Mouse (Mus musculus) MEL-GATA-1-ER (cell line): ENCODE data around the gene Irak2.

ENCODE experiments used
- DNase-seq: peaks from one replicate; pipeline ENCODE4 v3.0.0-alpha.2; 2012; ENCODE audit warnings: low read depth; ENCODE audit errors: extremely low read depth

The Irak2 gene

DNA sequence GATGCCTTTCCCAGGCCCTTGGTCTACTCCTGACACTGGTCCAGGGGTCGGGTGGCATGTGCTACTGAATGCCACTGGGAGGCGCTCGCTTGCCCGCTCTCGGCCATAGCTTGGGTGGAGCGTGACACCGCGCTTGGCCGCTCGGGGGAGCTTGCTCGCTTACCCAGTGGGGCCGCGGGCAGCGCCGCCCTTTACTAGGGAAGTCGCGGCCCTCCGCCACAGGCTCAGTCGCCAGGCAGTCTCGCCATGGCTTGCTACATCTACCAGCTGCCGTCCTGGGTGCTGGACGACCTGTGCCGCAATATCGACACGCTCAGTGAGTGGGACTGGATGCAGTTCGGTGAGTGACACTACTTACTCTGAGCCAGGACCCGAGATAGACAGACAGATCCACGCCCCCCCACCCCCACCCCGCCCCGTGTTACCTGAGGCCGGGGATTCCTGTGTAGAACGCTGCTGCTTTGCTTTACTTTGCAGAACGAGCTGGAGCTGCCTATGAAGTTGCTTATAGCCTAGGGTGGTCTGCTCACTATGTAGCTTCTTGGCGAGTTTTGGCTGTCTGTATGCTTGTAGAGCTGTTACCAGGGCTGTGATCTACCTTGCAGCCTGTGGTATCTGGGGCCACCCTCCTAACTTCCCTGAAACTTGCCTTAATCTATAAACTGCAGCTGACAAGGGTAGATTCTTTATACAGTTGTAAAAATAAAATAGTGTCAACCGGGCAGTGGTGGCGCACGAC, at the start of gene Irak2:
TSS of gene Irak2 (plus strand) at position 166 of the 739 bp plus-strand sequence.
- DNase-seq, result peak; percentile 75

DNA sequence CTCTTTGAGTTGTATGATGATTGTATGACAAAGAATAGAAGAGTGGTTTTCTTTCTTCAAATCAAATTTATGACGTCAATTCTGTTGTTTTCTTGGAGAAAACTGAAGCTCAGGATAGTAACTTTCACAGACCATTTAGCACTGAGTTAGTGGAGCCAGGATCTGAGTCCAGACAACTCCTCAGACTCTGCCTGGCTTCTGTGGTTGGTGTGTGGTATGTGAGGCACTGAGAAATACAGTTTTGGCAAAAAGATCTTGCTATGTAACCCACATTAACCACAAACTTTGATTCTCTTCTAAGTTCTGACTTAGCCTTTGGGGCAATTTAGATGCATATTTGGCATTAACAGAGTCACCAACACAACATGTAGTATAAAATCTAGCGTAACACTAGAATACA, 45.6 kb upstream of the Irak2 start:
- DNase-seq, result no peak

- DNase-seq, result no peak
Observed at GRCm38 (mm10) chr6:113597945-113598344, 40.3 kb upstream of the Irak2 start.

GRCm38 (mm10) chr6:113599833-113600232, 38.4 kb upstream of the Irak2 start:
- DNase-seq, result no peak

DNA sequence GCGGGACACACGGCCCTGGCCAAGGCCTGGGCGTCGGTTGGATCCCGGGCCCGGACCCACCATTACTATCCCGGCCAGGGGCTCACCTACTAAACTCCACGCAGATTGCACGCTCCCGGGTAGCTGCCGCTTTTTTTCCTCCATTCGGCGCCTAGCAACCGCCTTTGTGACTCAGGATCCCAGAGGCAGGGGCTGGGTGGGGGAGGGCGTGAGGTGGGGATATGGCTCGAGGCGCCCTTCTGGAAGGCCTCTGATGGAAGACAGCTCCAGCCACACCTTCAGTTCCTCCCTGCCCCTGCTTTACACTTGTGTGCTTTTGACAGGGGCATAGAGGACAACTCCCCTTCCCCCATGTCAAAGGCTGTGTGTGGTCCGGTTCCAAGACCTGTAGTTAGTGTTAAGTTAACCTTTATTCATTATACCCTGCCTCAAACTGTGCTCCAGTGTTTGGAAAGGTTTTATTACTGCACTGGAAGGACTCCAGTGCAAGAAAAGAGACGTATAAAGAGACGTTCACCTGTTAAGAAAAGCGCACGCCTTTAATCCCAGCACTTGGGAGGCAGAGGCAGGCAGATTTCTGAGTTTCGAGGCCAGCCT, 37.6 kb upstream of the Irak2 start, which contains the start of gene Fancd2os:
TSS of gene Fancd2os (minus strand) at position 173 of the 597 bp plus-strand sequence.
- no peak for DNase-seq

DNA sequence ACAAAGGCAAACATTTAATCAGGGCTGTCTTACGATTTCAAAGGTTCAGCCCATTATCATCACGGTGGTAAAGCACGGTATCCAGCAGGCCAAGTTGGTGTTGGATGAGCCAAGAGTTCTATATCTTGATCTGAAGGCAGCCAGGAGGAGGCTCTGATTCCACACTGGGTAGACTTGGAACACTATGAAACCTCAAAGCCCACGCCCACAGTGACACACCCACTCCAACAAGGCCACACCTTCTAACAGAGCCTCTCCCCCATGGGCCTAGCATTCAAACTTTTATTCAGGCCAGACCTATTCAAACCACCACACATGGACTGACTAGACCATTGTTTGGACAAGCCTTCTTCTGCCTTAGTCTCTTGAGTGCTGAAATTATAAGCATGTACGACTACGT, 35.4 kb upstream of the Irak2 start:
- DNase-seq, result no peak

GRCm38 (mm10) chr6:113603993-113604392, 34.3 kb upstream of the Irak2 start:
- no peak for DNase-seq

GRCm38 (mm10) chr6:113604432-113605223, 33.6 kb upstream of the Irak2 start, which contains the start of gene Brk1:
TSS of gene Brk1 (plus strand) at chr6:113604772.
- DNase-seq, result peak; percentile 67

- no peak for DNase-seq
Observed at GRCm38 (mm10) chr6:113605224-113605545, 33.1 kb upstream of the Irak2 start.

GRCm38 (mm10) chr6:113608871-113609270, 29.4 kb upstream of the Irak2 start:
- DNase-seq, result no peak

DNA sequence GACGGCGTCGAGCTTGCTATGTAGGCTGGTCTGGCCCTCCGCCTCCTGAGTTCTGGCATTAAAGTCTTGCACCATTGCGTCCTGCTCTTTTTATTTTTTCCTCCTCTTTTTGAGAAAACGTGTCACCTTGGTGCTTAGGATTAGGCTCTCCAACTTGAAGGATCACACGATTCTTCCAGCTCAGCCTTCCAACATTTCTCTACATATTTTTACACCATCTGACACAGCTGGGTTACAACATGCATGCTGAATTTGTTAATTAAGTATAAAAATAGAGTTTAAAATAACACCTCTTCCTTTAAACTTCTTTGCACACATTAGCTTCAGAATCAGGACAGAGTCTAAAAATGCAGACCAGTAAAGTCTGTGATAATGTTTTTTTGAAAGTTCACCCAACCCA, 29.0 kb upstream of the Irak2 start:
- DNase-seq, result no peak

DNA sequence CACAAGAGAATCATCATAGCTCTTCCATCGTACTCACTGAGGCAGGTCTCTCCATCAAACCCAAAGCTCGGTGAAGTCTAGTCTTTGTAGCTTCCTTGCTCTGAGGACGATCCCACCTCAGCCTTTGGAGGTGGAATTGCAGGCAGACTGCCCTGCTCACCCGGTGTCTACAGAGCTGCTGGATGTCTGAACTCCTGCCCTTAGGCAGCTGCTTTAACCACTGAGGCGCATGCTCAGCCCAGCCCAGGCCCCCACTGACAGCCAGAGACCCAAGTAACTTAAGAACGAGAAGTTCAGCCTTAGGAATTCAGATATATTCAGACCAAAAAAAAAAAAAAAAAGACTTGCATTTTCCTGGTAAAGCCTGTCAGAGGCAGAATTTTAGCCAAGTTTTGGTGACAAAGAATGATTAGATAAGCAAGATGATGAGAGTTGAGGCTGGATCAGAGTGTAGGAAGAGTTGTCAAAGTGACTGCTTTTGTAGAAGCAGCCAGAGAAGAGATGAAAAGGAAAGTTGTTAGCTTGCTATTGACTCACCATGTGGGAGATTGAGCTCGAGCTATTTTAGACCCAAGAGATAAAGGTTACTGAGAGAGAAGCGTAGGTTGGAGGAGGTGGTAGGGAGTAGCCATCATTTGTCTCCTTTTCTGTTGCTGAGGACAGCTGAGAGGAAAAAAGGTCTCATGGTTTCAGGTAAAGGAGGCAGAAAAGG, 25.9 kb upstream of the Irak2 start:
- no peak for DNase-seq

GRCm38 (mm10) chr6:113614152-113614551, 24.1 kb upstream of the Irak2 start:
- no peak for DNase-seq

DNA sequence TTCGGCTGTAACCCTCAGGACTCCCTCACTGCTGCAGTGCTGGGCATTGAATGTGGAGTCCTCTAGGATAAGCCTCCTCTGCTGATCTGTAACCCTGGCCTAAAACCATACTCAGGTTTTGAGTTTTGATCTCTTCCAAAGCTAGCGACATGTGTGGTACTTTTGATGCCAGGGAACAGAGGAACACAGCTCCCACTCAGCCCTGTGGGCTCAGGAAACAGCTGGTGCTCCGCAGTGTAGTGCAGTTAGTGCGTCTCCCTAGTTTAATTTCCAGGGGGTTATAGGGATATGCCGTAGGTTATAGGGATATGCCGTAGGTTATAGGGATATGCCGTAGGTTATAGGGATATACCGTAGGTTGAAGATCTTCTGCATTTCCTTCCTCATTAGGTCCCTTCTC, 23.3 kb upstream of the Irak2 start:
- no peak for DNase-seq

- no peak for DNase-seq
Observed at GRCm38 (mm10) chr6:113615489-113615888, 22.8 kb upstream of the Irak2 start.

DNA sequence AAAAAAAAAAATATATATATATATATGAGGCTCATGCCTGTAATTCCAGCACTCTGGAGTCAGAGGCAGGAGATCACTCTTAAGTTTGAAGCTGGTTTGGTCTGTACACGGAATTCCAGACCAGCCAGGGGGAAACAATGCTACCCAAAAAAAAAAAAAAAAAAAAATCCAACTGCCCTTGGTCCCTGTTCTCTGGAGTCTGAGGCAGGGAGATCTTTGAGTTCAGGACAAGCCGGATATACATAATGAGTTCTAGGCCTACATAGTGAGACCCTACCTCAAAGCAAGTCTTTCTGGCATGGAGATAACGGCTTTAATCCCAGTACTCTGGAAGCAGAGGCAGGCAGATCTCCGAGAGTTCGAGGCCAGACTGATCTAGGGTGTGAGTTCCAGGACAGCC, 14.9 kb upstream of the Irak2 start:
- DNase-seq, result no peak

DNA sequence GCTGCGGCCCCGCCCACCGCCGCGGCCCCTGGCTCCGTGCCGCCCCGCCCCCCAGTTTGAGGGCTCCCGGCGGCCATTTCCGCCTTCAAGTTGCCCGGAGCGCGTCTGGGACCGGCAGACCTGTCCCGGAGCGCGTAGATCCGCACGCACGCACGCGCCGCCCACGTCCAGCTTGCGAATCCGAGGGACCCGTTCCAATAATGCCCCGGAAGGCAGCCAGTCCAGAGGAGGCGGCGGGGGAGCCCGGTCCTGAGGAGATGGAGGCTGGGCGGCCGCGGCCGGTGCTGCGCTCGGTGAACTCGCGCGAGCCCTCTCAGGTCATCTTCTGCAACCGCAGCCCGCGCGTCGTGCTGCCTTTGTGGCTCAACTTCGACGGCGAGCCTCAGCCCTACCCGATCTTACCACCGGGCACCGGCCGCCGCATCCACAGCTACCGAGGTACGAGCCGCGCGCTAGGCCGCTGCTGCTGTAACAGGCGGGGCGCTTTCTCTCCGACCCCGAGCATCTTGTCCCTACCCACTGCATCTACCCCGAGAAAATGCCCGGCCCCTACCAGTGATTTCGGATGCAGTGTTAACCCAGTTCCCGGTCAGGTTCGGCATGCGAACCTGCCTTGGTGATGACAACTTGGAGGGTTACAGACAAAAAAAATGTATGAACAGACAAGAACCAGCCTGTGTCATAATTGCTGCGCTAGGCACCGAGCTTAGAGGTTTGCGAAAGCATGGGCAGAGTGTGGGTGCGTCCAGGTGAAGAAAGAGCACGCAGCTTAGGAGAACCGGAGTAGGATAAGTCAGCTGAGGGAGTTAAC, 14.1 kb upstream of the Irak2 start, which contains the start of gene Vhl:
TSS of gene Vhl (plus strand) at position 19 of the 811 bp plus-strand sequence.
- no peak for DNase-seq

- no peak for DNase-seq
Observed at GRCm38 (mm10) chr6:113624989-113625770, 13.1 kb upstream of the Irak2 start.

DNA sequence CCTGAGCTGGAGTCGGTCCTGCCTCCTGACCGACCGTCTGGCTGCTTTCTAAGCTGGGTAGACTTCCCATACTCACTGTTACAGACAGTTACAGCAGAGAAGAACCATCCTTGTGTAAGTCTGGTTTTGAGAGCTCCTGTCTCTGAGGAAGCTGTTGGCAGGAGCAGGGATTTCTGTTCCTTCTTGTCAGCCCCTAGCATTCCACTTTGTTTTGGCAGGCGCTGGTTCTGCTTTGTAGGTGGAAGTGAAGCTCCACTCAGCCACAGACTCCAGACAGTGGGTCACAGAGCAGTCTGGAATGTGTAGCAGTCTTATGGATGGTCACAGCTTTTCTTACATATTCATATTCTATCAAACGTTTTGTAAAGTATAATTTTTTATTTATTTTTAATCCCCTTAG, 7.9 kb upstream of the Irak2 start:
- no peak for DNase-seq

- no peak for DNase-seq
Observed at GRCm38 (mm10) chr6:113632863-113633262, 5.4 kb upstream of the Irak2 start.
